Mouse (Mus musculus) lung, postnatal 36 days (tissue): Measurements from ENCODE around the gene Zfp46.

Experiments used
- DNase-seq: peaks from one replicate; pipeline ENCODE4 v3.0.0; 2022; ENCODE audit warnings: mixed read lengths

Gene Zfp46

GRCm38 (mm10) chr4:136268912-136269311 is 15.6 kb upstream of the Zfp46 start:
- DNase-seq = no peak

GRCm38 (mm10) chr4:136270648-136271047 is 13.8 kb upstream of the Zfp46 start:
- no peak for DNase-seq

- no peak for DNase-seq
Observed at GRCm38 (mm10) chr4:136281097-136281496, 3.4 kb upstream of the Zfp46 start.

- no peak for DNase-seq
Observed at GRCm38 (mm10) chr4:136281611-136282010, 2.9 kb upstream of the Zfp46 start.

GRCm38 (mm10) chr4:136282621-136283480 is 1.6 kb upstream of the Zfp46 start:
- peak; percentile 32 for DNase-seq

- DNase-seq = no peak
Observed at GRCm38 (mm10) chr4:136283783-136284182, 700 bp upstream of the Zfp46 start.

GRCm38 (mm10) chr4:136284891-136285290 is 408 bp downstream of the Zfp46 start:
- peak; percentile 11 for DNase-seq

GRCm38 (mm10) chr4:136285348-136285810 is 896 bp downstream of the Zfp46 start:
- DNase-seq = peak; percentile 98

- peak; percentile 98 for DNase-seq
Observed at GRCm38 (mm10) chr4:136285811-136286371, 1.4 kb downstream of the Zfp46 start.

- no peak for DNase-seq
Observed at GRCm38 (mm10) chr4:136289918-136290780, 5.7 kb downstream of the Zfp46 start.

- no peak for DNase-seq
Observed at GRCm38 (mm10) chr4:136290781-136291595, 6.5 kb downstream of the Zfp46 start.

GRCm38 (mm10) chr4:136291692-136292091 is 7.2 kb downstream of the Zfp46 start:
- no peak for DNase-seq

- no peak for DNase-seq
Observed at GRCm38 (mm10) chr4:136295941-136296340, 11.5 kb downstream of the Zfp46 start.

GRCm38 (mm10) chr4:136302462-136302861 is 18.0 kb downstream of the Zfp46 start:
- DNase-seq = no peak

GRCm38 (mm10) chr4:136304181-136304580 is 19.7 kb downstream of the Zfp46 start:
- DNase-seq = peak; percentile 72

- DNase-seq = no peak
Observed at GRCm38 (mm10) chr4:136308355-136308754, 23.9 kb downstream of the Zfp46 start.

- peak; percentile 82 for DNase-seq
Observed at GRCm38 (mm10) chr4:136309780-136310179, 25.3 kb downstream of the Zfp46 start.

GRCm38 (mm10) chr4:136310229-136311041 is 26.0 kb downstream of the Zfp46 start, which contains the start of gene Hnrnpr:
Hnrnpr (plus strand) TSS chr4:136310942.
- peak; percentile 98 for DNase-seq

GRCm38 (mm10) chr4:136311042-136311999 is 26.8 kb downstream of the Zfp46 start:
- peak; percentile 71 for DNase-seq

GRCm38 (mm10) chr4:136312616-136313015 is 28.1 kb downstream of the Zfp46 start:
- DNase-seq = no peak
